Mouse (Mus musculus): ENCODE results near the gene Foxo1. TPM values are rescaled to one million over a fixed set of nuclear protein-coding genes. Genes with fewer than 3 reads are reported as not detected.

Foxo1 gene
- polyA plus RNA-seq, 1 experiment from 2014 or later, result 2.6 TPM

GRCm38 (mm10) chr3:52270511-52270910 lies 2.4 kb downstream of the Foxo1 start:
- Histone ChIP-seq H3K4me3 (replicated peaks) (peak overlapping the region; percentile 74), H3K27me3 (peaks cover 65% of the 10 kb centered on the region), H3K36me3 (no peaks in the 10 kb centered on the region), H3K9me3 (no peaks in the 10 kb centered on the region), H3K27ac (no peak overlapping the region), H3K4me1 (replicated peaks) (peaks cover 32% of the 10 kb centered on the region), H3K9ac (replicated peaks) (peak overlapping the region; percentile 28; the same call in 1 of the 2 replicates), H3K4me2 (replicated peaks) (peak overlapping the region; percentile 88)
- 38% methylated on average over 3 of the region's 3 CpGs for WGBS
- ATAC-seq, result no peak

DNA sequence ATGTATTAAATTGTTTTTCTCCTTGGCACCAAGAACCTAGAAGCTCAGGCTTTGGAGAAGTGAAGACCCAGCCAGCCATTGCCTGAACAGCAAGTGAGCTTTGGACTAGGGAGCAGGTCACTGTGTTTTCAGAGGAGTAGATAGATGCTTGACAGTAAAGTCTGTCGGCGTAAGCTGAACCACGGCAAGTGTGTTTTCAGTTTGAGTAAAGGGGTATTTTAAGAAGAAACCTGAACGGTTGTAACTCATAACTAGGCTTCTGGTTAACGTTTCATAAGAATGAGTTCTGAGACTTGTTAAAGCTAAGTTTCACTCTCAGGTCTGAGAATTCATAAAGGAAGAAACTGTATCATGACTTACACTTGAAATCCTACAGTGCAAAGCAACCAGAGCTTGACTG lies 3.2 kb downstream of the Foxo1 start:
- Histone ChIP-seq H3K27ac (no peak overlapping the region), H3K4me3 (replicated peaks) (no peak overlapping the region), H3K4me2 (replicated peaks) (no peak overlapping the region), H3K9ac (replicated peaks) (no peak overlapping the region), H3K36me3 (no peaks in the 10 kb centered on the region), H3K9me3 (no peaks in the 10 kb centered on the region), H3K27me3 (peaks cover 56% of the 10 kb centered on the region), H3K4me1 (replicated peaks) (peaks cover 32% of the 10 kb centered on the region)
- ATAC-seq, result no peak
- 89% methylated on average over 5 of the region's 5 CpGs for WGBS

- Histone ChIP-seq H3K4me1 (replicated peaks) (peaks cover 24% of the 10 kb centered on the region), H3K9ac (replicated peaks) (no peak overlapping the region), H3K36me3 (no peaks in the 10 kb centered on the region), H3K27me3 (peaks cover 46% of the 10 kb centered on the region), H3K27ac (no peak overlapping the region), H3K4me2 (replicated peaks) (no peak overlapping the region), H3K4me3 (replicated peaks) (no peak overlapping the region), H3K9me3 (no peaks in the 10 kb centered on the region)
- WGBS, result 56% methylated on average over 8 of the region's 8 CpGs
- ATAC-seq, result no peak
These were observed 4.3 kb downstream of the Foxo1 start for GRCm38 (mm10) chr3:52272376-52272865.

GRCm38 (mm10) chr3:52274475-52274874 lies 6.3 kb downstream of the Foxo1 start:
- Histone ChIP-seq H3K9me3 (no peaks in the 10 kb centered on the region), H3K36me3 (no peaks in the 10 kb centered on the region), H3K4me1 (replicated peaks) (peaks cover 11% of the 10 kb centered on the region), H3K9ac (replicated peaks) (no peak overlapping the region), H3K27me3 (peaks cover 32% of the 10 kb centered on the region), H3K4me3 (replicated peaks) (no peak overlapping the region), H3K27ac (no peak overlapping the region), H3K4me2 (replicated peaks) (no peak overlapping the region)
- no peak for ATAC-seq

- no peak for ATAC-seq
- H3K9me3 ChIP-seq, result no peaks in the 10 kb centered on the region
- no peak overlapping the region for H3K9ac ChIP-seq (replicated peaks)
- peaks cover 26% of the 10 kb centered on the region for H3K27me3 ChIP-seq
- no peaks in the 10 kb centered on the region for H3K36me3 ChIP-seq
- H3K4me2 ChIP-seq (replicated peaks), result no peak overlapping the region
- H3K4me1 ChIP-seq (replicated peaks), result peaks cover 5% of the 10 kb centered on the region
- no peak overlapping the region for H3K27ac ChIP-seq
- WGBS, result 88% methylated on average over 9 of the region's 9 CpGs
- H3K4me3 ChIP-seq (replicated peaks), result no peak overlapping the region
These were observed 7.0 kb downstream of the Foxo1 start for GRCm38 (mm10) chr3:52275037-52275555.

DNA sequence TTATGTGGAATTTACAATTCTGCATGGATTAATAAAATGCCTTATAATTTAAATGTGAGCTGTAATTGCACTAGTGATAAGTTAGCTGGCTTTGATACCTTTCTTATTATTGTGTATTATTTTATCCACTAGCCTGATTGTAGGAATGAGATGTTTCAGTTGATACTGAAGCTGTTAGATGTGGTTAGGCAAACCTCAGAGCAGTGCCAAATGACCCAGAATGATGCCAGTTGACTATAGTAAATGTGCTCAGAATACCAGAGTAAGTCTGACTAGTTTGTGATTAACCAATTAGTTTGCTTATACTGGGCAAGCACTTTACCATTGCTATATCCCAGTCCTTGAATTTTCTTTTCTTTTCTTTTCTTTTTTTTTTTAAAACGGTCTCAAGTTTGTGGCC lies 12.5 kb downstream of the Foxo1 start:
- H3K4me3 ChIP-seq (replicated peaks), result no peak overlapping the region
- H3K9me3 ChIP-seq, result no peaks in the 10 kb centered on the region
- H3K27ac ChIP-seq, result no peak overlapping the region
- no peaks in the 10 kb centered on the region for H3K4me1 ChIP-seq (replicated peaks)
- WGBS, result 86% methylated on average over 1 of the region's 1 CpGs
- ATAC-seq, result no peak
- no peak overlapping the region for H3K9ac ChIP-seq (replicated peaks)
- H3K4me2 ChIP-seq (replicated peaks), result no peak overlapping the region
- no peaks in the 10 kb centered on the region for H3K27me3 ChIP-seq
- H3K36me3 ChIP-seq, result no peaks in the 10 kb centered on the region

- H3K4me3 ChIP-seq (replicated peaks), result no peak overlapping the region
- H3K4me1 ChIP-seq (replicated peaks), result no peaks in the 10 kb centered on the region
- H3K27ac ChIP-seq, result no peak overlapping the region
- ATAC-seq, result no peak
- no peaks in the 10 kb centered on the region for H3K36me3 ChIP-seq
- no peak overlapping the region for H3K9ac ChIP-seq (replicated peaks)
- H3K9me3 ChIP-seq, result no peaks in the 10 kb centered on the region
- no peak overlapping the region for H3K4me2 ChIP-seq (replicated peaks)
- no peaks in the 10 kb centered on the region for H3K27me3 ChIP-seq
- WGBS, result 86% methylated on average over 3 of the region's 3 CpGs
These were observed 13.7 kb downstream of the Foxo1 start for GRCm38 (mm10) chr3:52281882-52282281.

GRCm38 (mm10) chr3:52282369-52282768 lies 14.2 kb downstream of the Foxo1 start:
- WGBS, result 79% methylated on average over 2 of the region's 2 CpGs

DNA sequence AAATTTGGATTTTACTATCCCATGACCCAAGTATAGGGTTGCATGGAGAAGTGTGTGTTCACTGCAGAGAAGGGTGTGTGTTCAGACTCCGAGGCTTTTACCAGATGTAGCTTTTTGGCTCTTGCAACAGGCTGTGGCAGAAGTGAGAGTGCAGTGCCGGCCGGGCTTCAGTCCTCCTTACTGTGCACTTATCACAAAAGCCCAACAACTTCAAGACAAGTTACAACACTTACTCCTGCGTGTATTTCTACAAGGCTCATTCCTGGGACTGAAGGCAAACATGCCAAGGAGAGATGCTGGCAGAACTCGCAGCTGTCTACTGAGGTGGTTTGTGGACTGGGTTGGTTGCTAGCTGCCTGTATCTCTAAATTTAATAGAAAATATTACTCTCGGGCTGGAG lies 15.4 kb downstream of the Foxo1 start:
- no peak overlapping the region for H3K9ac ChIP-seq (replicated peaks)
- H3K4me3 ChIP-seq (replicated peaks), result no peak overlapping the region
- H3K9me3 ChIP-seq, result no peaks in the 10 kb centered on the region
- no peak for ATAC-seq
- no peak overlapping the region for H3K27ac ChIP-seq
- no peaks in the 10 kb centered on the region for H3K36me3 ChIP-seq
- H3K4me2 ChIP-seq (replicated peaks), result no peak overlapping the region
- H3K27me3 ChIP-seq, result no peaks in the 10 kb centered on the region
- whole genome bisulfite sequencing, result 90% methylated on average over 6 of the region's 6 CpGs
- H3K4me1 ChIP-seq (replicated peaks), result no peaks in the 10 kb centered on the region

More at GRCm38 (mm10) chr3:52282369-52282768, 14.2 kb downstream of the Foxo1 start:
- Histone ChIP-seq H3K36me3 (no peaks in the 10 kb centered on the region), H3K27me3 (no peaks in the 10 kb centered on the region), H3K9me3 (no peaks in the 10 kb centered on the region), H3K9ac (replicated peaks) (no peak overlapping the region), H3K4me3 (replicated peaks) (no peak overlapping the region), H3K4me1 (replicated peaks) (no peaks in the 10 kb centered on the region), H3K27ac (no peak overlapping the region), H3K4me2 (replicated peaks) (no peak overlapping the region)
- ATAC-seq, result no peak

DNA sequence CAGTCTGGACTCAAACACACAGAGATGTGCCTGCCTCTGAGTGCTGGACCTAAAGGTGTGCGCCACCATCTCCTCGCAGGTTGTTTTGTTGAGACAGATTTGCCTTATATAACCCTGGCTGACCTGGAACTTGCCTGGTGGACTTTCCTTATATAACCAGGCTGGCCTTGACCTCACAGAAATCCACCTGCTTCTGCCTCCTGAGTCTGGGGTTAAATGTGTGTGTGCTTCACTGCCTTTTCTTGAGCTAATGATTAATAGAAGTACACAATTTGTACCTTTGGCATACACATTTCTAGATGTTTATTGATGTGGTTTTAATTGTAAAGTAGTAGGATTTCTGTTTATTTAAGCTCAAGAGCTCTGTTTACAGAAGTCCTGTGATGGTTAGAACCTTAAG lies 22.7 kb downstream of the Foxo1 start:
- Histone ChIP-seq H3K27me3 (no peaks in the 10 kb centered on the region), H3K27ac (no peak overlapping the region), H3K4me1 (replicated peaks) (0 out of 2 replicates have a peak, but pooled peaks cover 3% of the 10 kb centered on the region), H3K9me3 (no peaks in the 10 kb centered on the region), H3K4me3 (replicated peaks) (no peak overlapping the region), H3K4me2 (replicated peaks) (no peak overlapping the region), H3K36me3 (no peaks in the 10 kb centered on the region), H3K9ac (replicated peaks) (no peak overlapping the region)
- ATAC-seq, result no peak
- WGBS, result 98% methylated on average over 2 of the region's 2 CpGs

DNA sequence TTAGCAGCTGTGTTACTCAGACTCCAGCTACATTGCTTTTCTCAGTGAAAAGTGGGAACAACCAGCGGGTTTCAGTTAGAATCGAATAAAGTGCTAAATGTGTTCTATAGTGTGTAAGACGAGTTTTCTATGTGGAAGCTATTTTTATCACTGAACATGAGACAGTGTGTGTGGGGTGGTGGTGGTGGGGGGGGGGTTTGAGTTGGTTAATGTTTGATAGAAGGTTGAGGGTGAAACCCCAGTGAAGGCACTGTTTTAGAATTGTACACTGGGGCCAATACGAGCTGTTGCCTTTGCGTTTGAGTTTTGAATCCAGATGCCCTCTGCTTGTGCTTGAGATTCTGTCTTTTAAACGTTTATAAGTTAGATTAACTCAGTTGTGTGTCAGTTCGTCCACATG lies 24.4 kb downstream of the Foxo1 start:
- no peak overlapping the region for H3K9ac ChIP-seq (replicated peaks)
- no peak overlapping the region for H3K4me2 ChIP-seq (replicated peaks)
- H3K9me3 ChIP-seq, result no peaks in the 10 kb centered on the region
- no peak overlapping the region for H3K4me3 ChIP-seq (replicated peaks)
- WGBS, result 85% methylated on average over 7 of the region's 7 CpGs
- 0 out of 2 replicates have a peak, but pooled peaks cover 3% of the 10 kb centered on the region for H3K4me1 ChIP-seq (replicated peaks)
- H3K27me3 ChIP-seq, result no peaks in the 10 kb centered on the region
- no peaks in the 10 kb centered on the region for H3K36me3 ChIP-seq
- no peak overlapping the region for H3K27ac ChIP-seq
- ATAC-seq, result no peak

- 0 out of 2 replicates have a peak, but pooled peaks cover 3% of the 10 kb centered on the region for H3K4me1 ChIP-seq (replicated peaks)
- no peaks in the 10 kb centered on the region for H3K36me3 ChIP-seq
- H3K9me3 ChIP-seq, result no peaks in the 10 kb centered on the region
- no peaks in the 10 kb centered on the region for H3K27me3 ChIP-seq
- no peak overlapping the region for H3K4me3 ChIP-seq (replicated peaks)
- no peak overlapping the region for H3K4me2 ChIP-seq (replicated peaks)
- ATAC-seq, result no peak
- no peak overlapping the region for H3K27ac ChIP-seq
- 72% methylated on average over 5 of the region's 5 CpGs for WGBS
- H3K9ac ChIP-seq (replicated peaks), result no peak overlapping the region
These were observed 25.8 kb downstream of the Foxo1 start for GRCm38 (mm10) chr3:52293946-52294345.

- ATAC-seq, result no peak
These were observed 27.6 kb downstream of the Foxo1 start for GRCm38 (mm10) chr3:52295688-52296087.

More at GRCm38 (mm10) chr3:52295688-52296087, 27.6 kb downstream of the Foxo1 start:
- H3K27me3 ChIP-seq, result no peaks in the 10 kb centered on the region
- 0 out of 2 replicates have a peak, but pooled peaks cover 3% of the 10 kb centered on the region for H3K4me1 ChIP-seq (replicated peaks)
- no peak overlapping the region for H3K9ac ChIP-seq (replicated peaks)
- 98% methylated on average over 1 of the region's 1 CpGs for WGBS
- H3K4me3 ChIP-seq (replicated peaks), result no peak overlapping the region
- no peak overlapping the region for H3K27ac ChIP-seq
- H3K36me3 ChIP-seq, result no peaks in the 10 kb centered on the region
- no peaks in the 10 kb centered on the region for H3K9me3 ChIP-seq
- no peak overlapping the region for H3K4me2 ChIP-seq (replicated peaks)

Measured in midbrain, embryonic 13.5 days (tissue).